Mouse (Mus musculus): ENCODE measurements around the gene Prp2.
"Not testable (repeated sequence)": the region's sequence is repeated elsewhere in the genome, so short reads cannot be mapped to it uniquely, and the experiment has no call there.

Gene Prp2

DNA sequence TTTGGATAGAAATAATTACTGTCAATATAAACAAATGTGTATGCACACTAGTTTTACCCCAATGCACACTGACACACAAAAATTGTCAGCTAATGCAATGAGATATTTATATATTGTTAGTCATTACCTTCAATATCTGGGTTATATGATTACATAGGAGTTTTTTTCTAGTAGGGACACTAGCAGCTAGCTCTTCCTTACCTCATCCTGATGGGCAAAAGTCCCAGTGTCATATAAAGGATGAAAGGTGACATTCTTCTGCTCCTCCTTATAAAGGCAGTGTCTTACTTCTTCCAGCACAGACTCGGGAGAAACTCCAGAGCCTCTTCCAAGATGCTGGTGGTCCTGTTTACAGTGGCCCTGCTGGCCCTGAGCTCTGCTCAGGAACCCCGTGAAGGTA is at the start of gene Prp2:
Gene Prp2, plus strand, starts transcription at position 301 of the 400 bp plus-strand sequence.
- not testable (repeated sequence) for DNase-seq (ENCODE audit: low read depth)

DNA sequence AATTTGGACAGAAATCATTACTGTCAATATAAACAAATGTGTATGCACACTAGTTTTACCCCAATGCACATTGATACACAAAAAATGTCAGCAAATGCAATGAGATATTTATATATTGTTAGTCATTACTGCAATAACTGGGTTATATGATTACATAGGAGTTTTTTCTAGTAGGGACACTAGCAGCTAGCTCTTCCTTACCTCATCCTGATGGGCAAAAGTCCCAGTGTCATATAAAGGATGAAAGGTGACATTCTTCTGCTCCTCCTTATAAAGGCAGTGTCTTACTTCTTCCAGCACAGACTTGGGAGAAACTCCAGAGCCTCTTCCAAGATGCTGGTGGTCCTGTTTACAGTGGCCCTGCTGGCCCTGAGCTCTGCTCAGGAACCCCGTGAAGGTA is 26.2 kb upstream of the Prp2 start, which contains the start of gene Prh1:
Gene Prh1, plus strand, starts transcription at position 301 of the 400 bp plus-strand sequence.
- not testable (repeated sequence) for DNase-seq (ENCODE audit: low read depth)

DNA sequence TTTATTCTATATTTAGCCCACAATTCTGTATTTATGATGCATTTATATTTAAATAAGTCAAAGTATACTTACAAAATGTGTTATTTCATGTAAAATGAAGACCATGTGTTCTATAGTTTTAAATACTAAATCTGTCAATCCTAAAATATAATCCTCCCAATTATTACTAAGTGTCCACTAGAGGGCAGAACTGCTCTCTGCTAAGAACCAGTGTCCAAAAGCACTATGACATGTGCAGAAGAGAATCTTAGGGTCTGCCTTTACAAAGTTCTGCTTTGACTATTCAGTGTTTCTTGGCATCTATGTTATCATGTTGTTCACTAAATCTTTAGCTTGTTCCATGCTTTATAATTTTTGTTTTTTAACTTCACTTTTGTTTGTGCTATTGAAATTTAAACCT is 53.7 kb downstream of the Prp2 start:
- no peak for DNase-seq (ENCODE audit: low read depth)

Data from c-Kit-positive CD71-positive TER-119-negative erythroid progenitor cells, embryonic 14.5 days (primary cell).